Mouse (Mus musculus) liver, adult 2 months (tissue): ENCODE measurements around the gene Rufy1. TPM values are rescaled to one million over a fixed set of nuclear protein-coding genes. Genes with fewer than 3 reads are reported as not detected.
A peak's percentile ranks its signal among the peaks of the same experiment; 100 is the strongest.

Source experiments
- DNase-seq: peaks from one replicate; pipeline ENCODE4 v3.0.0-alpha.2; 2011; ENCODE audit warnings: low read depth, low spot score; ENCODE audit errors: extremely low read depth
- H3K27ac ChIP-seq: fragments of 200-500 bp; replicated peaks from 2 replicates; pipeline ENCODE4 v1.5.1; 2012; ENCODE audit warnings: low read depth, mild to moderate bottlenecking, control low read depth, inconsistent platforms, low read length; ENCODE audit not compliant: insufficient read depth
- H3K27me3 ChIP-seq: fragments of 200-500 bp; 2 replicates; pipeline ENCODE4 v1.6.1; 2012; ENCODE audit warnings: mild to moderate bottlenecking, moderate library complexity, low read length, inconsistent platforms; ENCODE audit not compliant: control insufficient read depth, insufficient read depth
- H3K36me3 ChIP-seq: fragments of 200-500 bp; 2 replicates; pipeline ENCODE4 v1.6.1; 2012; ENCODE audit warnings: low read length, inconsistent platforms; ENCODE audit not compliant: control insufficient read depth, insufficient read depth
- H3K4me1 ChIP-seq: fragments of 200-500 bp; 2 replicates; pipeline ENCODE4 v1.6.1; 2011; ENCODE audit warnings: low read length; ENCODE audit not compliant: control insufficient read depth, insufficient read depth
- H3K4me3 ChIP-seq: fragments of 200-500 bp; 2 replicates; pipeline ENCODE4 v1.5.1; 2011; ENCODE audit warnings: low read depth, mild to moderate bottlenecking, control low read depth, low read length, moderate library complexity; ENCODE audit not compliant: insufficient read depth
- H3K79me2 ChIP-seq: fragments of 200-500 bp; 2 replicates; pipeline ENCODE4 v1.6.1; 2012; ENCODE audit warnings: inconsistent platforms, mild to moderate bottlenecking, low read length, moderate library complexity; ENCODE audit not compliant: control insufficient read depth, insufficient read depth
- H3K9ac ChIP-seq: fragments of 200-500 bp; 2 replicates; pipeline ENCODE4 v1.6.1; 2012; ENCODE audit warnings: low read depth, mild to moderate bottlenecking, control low read depth, inconsistent platforms, low read length
- CTCF ChIP-seq: fragments of 200-500 bp; IDR thresholded peaks from 2 replicates; pipeline ENCODE4 v1.5.1; 2011; ENCODE audit warnings: low read depth, low read length, control low read depth
- POLR2A ChIP-seq: fragments of 200-500 bp; IDR thresholded peaks from 2 replicates; pipeline ENCODE4 v1.6.1; 2011; ENCODE audit warnings: low read length, control low read depth; ENCODE audit not compliant: insufficient read depth; ENCODE audit errors: extremely low read depth
- WGBS: fragments of 180-500 bp; shearing (Covaris S2); methylation state at CpG from one replicate; pipeline ENCODE4 v1.1.7; 2018; 5-methylcytosine and 5-hydroxymethylcytosine counted together
- polyA plus RNA-seq: library from polyadenylated mRNA; depleted of rRNA; stranded (reverse); fragments of >200 nt; gene quantifications from 2 replicates; pipeline ENCODE4 v1.2.3, GENCODE M21; 2012
- total RNA-seq: library from RNA; depleted of rRNA; stranded (reverse); fragments of >200 nt; gene quantifications from 2 replicates; pipeline ENCODE4 v1.2.3, GENCODE M21; 2014

Rufy1 gene
- total and polyA plus RNA-seq, 2 experiments, result 8.1 to 10.6 TPM

DNA sequence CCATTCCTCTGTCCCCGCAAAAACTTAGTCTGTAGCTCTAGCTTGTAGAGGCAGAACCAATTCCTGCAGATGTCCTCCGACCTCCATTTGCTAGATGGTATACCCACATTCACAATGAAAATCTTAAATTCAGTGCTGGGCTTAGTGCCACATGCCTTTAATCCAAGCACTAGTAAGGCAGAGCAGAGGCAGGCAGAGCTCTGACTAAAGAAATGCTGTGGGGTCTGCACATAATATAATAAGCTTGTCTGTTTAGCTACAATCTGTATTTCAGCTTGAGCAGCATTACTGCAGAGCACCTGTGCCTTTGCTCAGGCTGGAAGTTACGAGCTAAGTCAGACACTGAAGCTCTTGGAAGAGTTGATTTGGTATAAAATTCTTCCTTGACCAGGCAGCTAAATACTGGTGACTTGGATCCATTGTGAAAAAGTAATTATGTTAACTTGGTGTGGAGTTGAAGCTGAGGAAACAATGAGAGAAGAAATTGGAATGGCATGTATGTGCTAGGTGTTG lies 43.7 kb downstream of the Rufy1 start:
- TF ChIP-seq POLR2A (no peak), CTCF (no peak)

DNA sequence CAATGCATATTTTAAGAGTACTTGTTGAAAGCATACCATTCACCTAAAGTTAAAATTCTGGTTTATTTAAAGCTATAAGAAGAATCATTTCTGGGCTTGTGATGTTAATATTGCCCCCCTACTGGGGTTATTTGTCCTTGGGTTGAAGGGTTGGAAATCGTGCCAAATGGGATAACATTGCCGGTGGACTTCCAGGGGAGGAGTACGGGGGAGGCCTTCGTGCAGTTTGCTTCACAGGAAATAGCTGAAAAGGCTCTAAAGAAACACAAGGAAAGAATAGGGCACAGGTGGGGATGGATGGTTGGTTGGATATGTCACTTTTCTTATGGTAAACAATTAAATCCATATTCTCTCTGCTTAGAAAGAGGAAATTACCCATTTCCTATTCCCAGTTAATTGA lies 49.6 kb downstream of the Rufy1 start:
- H3K4me1 ChIP-seq, result peaks cover 11% of the 10 kb centered on the region
- H3K79me2 ChIP-seq, result peaks cover 2% of the 10 kb centered on the region; the same call in 1 of the 2 replicates
- peaks cover 47% of the 10 kb centered on the region for H3K36me3 ChIP-seq
- no peak for TF ChIP-seq POLR2A
- TF ChIP-seq CTCF, result no peak
- H3K27me3 ChIP-seq, result no peaks in the 10 kb centered on the region
- no peak overlapping the region for H3K9ac ChIP-seq
- H3K4me3 ChIP-seq, result no peak overlapping the region
- H3K27ac ChIP-seq, result no peak overlapping the region
- no peak for DNase-seq
- 18% methylated on average over 4 of the region's 4 CpGs for WGBS

More for the DNA sequence above, 43.7 kb downstream of the Rufy1 start:
- no peaks in the 10 kb centered on the region for H3K27me3 ChIP-seq
- 89% methylated on average over 3 of the region's 3 CpGs for WGBS
- no peak for DNase-seq
- H3K4me3 ChIP-seq, result no peak overlapping the region
- peaks cover 46% of the 10 kb centered on the region for H3K36me3 ChIP-seq
- no peak overlapping the region for H3K9ac ChIP-seq
- no peak overlapping the region for H3K27ac ChIP-seq
- no peaks in the 10 kb centered on the region for H3K4me1 ChIP-seq
- no peaks in the 10 kb centered on the region; the same call in 1 of the 2 replicates for H3K79me2 ChIP-seq

DNA sequence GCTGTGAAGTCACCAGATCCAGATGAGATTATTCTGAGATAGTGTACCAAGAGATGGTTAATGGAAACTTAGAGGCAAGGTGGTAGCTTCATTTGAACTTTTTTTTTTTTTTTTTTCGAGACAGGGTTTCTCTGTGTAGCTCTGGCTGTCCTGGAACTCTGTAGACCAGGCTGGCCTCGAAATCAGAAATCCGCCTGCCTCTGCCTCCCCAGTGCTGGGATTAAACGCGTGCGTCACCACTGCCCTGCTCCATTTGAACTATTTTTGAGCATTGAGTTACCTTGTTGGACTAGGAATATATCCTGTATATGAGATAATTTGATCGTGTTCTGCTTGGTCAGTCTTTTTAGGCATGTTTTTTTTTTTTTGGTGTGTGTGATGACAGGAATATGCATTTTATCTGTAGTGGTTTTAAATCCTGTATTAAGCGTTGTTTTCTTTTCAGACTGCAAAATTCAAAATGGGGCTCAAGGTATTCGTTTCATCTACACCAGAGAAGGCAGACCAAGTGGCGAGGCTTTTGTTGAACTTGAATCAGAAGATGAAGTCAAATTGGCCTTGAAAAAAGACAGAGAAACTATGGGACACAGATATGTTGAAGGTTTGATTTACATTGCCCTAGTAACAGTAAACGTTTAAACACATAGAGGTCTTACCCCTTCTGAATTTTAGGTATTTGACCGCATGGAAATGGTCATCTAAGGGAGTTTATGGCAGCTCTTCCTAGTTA lies 51.7 kb downstream of the Rufy1 start:
- H3K4me3 ChIP-seq, result peak overlapping the region; percentile 77; the same call in 1 of the 2 replicates
- WGBS, result 35% methylated on average over 12 of the region's 12 CpGs
- no peak for DNase-seq
- peaks cover 14% of the 10 kb centered on the region for H3K4me1 ChIP-seq
- no peak overlapping the region for H3K9ac ChIP-seq
- TF ChIP-seq POLR2A, result no peak
- TF ChIP-seq CTCF, result no peak
- H3K36me3 ChIP-seq, result peaks cover 35% of the 10 kb centered on the region
- H3K79me2 ChIP-seq, result peaks cover 2% of the 10 kb centered on the region; the same call in 1 of the 2 replicates
- no peak overlapping the region; the same call in 1 of the 2 replicates for H3K27ac ChIP-seq
- no peaks in the 10 kb centered on the region for H3K27me3 ChIP-seq

DNA sequence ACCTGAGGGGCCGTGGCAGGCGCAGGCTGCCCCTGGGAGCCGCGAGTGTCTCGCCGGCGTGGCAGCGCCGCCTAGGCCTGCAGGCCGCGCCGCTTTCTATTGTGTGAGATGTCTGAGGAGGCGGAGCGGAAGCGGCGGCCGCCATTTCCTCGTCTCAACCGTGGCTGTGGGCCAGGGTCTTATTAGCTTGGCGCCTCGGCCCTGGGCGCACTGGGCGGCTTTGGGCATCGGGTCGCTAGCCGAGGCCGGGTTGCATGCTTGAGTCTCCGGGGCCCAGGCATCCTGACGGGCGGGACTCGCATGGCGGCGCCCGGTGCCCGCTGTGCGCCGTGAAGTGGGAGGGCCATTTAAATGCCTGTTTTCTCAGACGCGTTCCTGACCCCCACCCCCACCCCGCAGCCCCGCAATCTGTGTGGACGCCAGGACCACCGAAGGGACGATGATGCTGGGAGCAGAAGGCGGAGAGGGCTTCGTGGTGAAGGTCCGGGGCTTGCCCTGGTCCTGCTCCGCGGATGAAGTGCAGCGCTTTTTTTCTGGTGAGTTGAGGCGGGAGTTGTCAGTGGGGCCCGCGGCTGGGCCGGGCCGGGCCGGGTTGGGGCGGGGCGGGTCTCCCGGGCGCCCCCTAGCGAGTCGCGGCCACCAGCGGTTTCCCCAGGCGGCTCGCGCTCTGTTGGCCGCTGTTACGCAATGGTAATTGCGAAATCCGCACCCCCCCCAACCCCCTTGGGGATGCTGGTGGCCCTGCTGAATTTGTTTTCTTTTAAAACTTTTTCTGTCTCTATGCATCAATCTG lies 52.8 kb downstream of the Rufy1 start:
- peaks cover 14% of the 10 kb centered on the region for H3K4me1 ChIP-seq
- peak; percentile 60 for DNase-seq
- H3K27me3 ChIP-seq, result no peaks in the 10 kb centered on the region
- peak overlapping the region; percentile 97 for H3K27ac ChIP-seq
- WGBS, result under 1% methylated on average over 70 of the region's 71 CpGs
- H3K4me3 ChIP-seq, result peak overlapping the region; percentile 77
- TF ChIP-seq CTCF (peak; percentile 69), POLR2A (0 out of 2 replicates have a peak, but pooled peaks have one; percentile 34)
- peak overlapping the region; percentile 97 for H3K9ac ChIP-seq
- peaks cover 29% of the 10 kb centered on the region for H3K36me3 ChIP-seq
- peaks cover 2% of the 10 kb centered on the region; the same call in 1 of the 2 replicates for H3K79me2 ChIP-seq

DNA sequence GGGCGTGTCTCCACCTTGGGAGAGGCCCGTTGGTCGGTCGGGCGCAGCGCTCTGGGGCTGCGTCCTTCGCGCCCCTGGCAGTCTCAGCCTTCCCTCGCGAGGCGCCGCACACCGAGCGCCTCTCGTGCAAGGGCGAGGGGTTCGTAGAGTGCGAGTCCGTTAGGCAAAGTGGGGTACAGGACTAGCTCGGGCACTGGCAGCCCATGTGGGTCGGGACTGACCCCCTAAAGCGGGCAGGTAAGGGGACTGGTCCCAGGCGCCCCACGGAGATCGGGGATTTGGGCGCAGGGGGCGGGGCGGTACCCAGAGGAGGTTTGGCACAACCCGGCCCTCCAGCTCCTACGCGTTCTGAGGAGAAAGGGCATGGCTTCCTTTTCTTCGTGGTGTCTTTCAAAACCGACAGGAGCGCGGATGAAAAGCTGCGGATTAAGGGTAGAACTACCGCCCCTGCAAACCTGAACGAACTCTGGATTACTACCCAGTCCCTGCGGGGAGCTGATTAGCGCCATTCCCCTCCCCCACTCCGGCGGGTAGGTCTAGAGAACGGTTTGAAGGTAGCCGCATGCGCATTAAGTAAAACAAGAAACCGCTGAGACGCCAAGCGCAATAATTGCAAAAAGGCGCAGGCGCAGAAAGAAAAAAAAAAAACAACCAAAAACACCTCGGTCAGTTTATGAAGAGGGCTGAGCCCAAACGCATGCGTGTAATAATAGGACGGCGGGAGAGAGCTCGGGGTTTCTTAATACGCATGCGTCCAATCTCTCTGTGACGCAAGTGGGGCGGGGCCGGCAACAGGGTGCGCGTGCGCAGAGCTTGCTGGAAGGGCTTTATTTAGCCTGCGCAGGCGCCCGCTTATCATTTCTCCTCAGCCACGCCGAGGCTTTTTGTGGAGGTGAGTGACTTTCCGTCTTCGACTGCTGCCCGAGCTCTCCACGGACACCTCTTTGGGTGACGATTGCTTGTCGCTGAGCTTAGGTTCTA lies 53.7 kb downstream of the Rufy1 start, which contains the start of gene Hnrnph1:
Gene Hnrnph1, plus strand, starts transcription at position 80 of the 981 bp plus-strand sequence.
- TF ChIP-seq CTCF (no peak), POLR2A (peak; percentile 99)
- under 1% methylated on average over 76 of the region's 76 CpGs for WGBS
- H3K4me1 ChIP-seq, result peaks cover 14% of the 10 kb centered on the region

More for the DNA sequence above, 53.7 kb downstream of the Rufy1 start, which contains the start of gene Hnrnph1:
- Histone ChIP-seq H3K36me3 (peaks cover 21% of the 10 kb centered on the region), H3K79me2 (peaks cover 2% of the 10 kb centered on the region; the same call in 1 of the 2 replicates), H3K9ac (peak within 1 kb of the TSS; percentile 97), H3K27me3 (no peaks in the 10 kb centered on the region), H3K27ac (peak within 1 kb of the TSS; percentile 97), H3K4me3 (peak within 1 kb of the TSS; percentile 77)
- DNase-seq, result peak; percentile 94
